Mouse (Mus musculus): ENCODE data around the gene Nfe2. TPM values are rescaled to one million over a fixed set of nuclear protein-coding genes. Genes with fewer than 3 reads are reported as not detected.
"Not testable (repeated sequence)": the region's sequence is repeated elsewhere in the genome, so short reads cannot be mapped to it uniquely, and the experiment has no call there.

Gene Nfe2
- total RNA-seq, 2 experiments from 2014 or later, result 174 to 180 TPM

GRCm38 (mm10) chr15:103253352-103253751 lies 4.9 kb downstream of the Nfe2 start:
- no peak for ATAC-seq (replicated peaks; ENCODE audit: poor library complexity, severe bottlenecking)

GRCm38 (mm10) chr15:103252660-103253059 lies 5.5 kb downstream of the Nfe2 start:
- peak; percentile 60 for ATAC-seq (replicated peaks; ENCODE audit: poor library complexity, severe bottlenecking)

GRCm38 (mm10) chr15:103251595-103251994 lies 6.6 kb downstream of the Nfe2 start:
- no peak for ATAC-seq (replicated peaks; ENCODE audit: poor library complexity, severe bottlenecking)

GRCm38 (mm10) chr15:103250195-103250740 lies 7.9 kb downstream of the Nfe2 start:
- peak; percentile 54 for ATAC-seq (replicated peaks; ENCODE audit: poor library complexity, severe bottlenecking)

GRCm38 (mm10) chr15:103249511-103249910 lies 8.7 kb downstream of the Nfe2 start:
- not testable (repeated sequence) for ATAC-seq (replicated peaks; ENCODE audit: poor library complexity, severe bottlenecking)

GRCm38 (mm10) chr15:103248401-103249313 lies 9.5 kb downstream of the Nfe2 start:
- ATAC-seq (replicated peaks; ENCODE audit: poor library complexity, severe bottlenecking), result no peak

GRCm38 (mm10) chr15:103247782-103248400 lies 10.3 kb downstream of the Nfe2 start:
- ATAC-seq (replicated peaks; ENCODE audit: poor library complexity, severe bottlenecking), result no peak

- no peak for ATAC-seq (replicated peaks; ENCODE audit: poor library complexity, severe bottlenecking)
Observed at GRCm38 (mm10) chr15:103247078-103247781, 11.0 kb downstream of the Nfe2 start.

- ATAC-seq (replicated peaks; ENCODE audit: poor library complexity, severe bottlenecking), result no peak
Observed at GRCm38 (mm10) chr15:103245616-103246015, 12.6 kb downstream of the Nfe2 start.

GRCm38 (mm10) chr15:103242885-103243284 lies 15.3 kb downstream of the Nfe2 start:
- no peak for ATAC-seq (replicated peaks; ENCODE audit: poor library complexity, severe bottlenecking)

GRCm38 (mm10) chr15:103241071-103242018 lies 16.9 kb downstream of the Nfe2 start:
- ATAC-seq (replicated peaks; ENCODE audit: poor library complexity, severe bottlenecking), result not testable (repeated sequence)

- peak; percentile 70 for ATAC-seq (replicated peaks; ENCODE audit: poor library complexity, severe bottlenecking)
Observed at GRCm38 (mm10) chr15:103240160-103241028, 17.8 kb downstream of the Nfe2 start, which contains the start of gene Hnrnpa1. TSS of gene Hnrnpa1 (plus strand) at chr15:103240432.

GRCm38 (mm10) chr15:103239685-103240159 lies 18.5 kb downstream of the Nfe2 start, which contains the start of gene Cbx5:
TSS of gene Cbx5 (minus strand) at chr15:103239816.
- peak; percentile 62 for ATAC-seq (replicated peaks; ENCODE audit: poor library complexity, severe bottlenecking)

GRCm38 (mm10) chr15:103239130-103239684 lies 19.0 kb downstream of the Nfe2 start:
- peak; percentile 60 for ATAC-seq (replicated peaks; ENCODE audit: poor library complexity, severe bottlenecking)

GRCm38 (mm10) chr15:103237295-103237694 lies 20.9 kb downstream of the Nfe2 start:
- no peak for ATAC-seq (replicated peaks; ENCODE audit: poor library complexity, severe bottlenecking)

GRCm38 (mm10) chr15:103233119-103233518 lies 25.1 kb downstream of the Nfe2 start:
- ATAC-seq (replicated peaks; ENCODE audit: poor library complexity, severe bottlenecking), result no peak

- ATAC-seq (replicated peaks; ENCODE audit: poor library complexity, severe bottlenecking), result no peak
Observed at GRCm38 (mm10) chr15:103228904-103229303, 29.3 kb downstream of the Nfe2 start.

GRCm38 (mm10) chr15:103227572-103227971 lies 30.6 kb downstream of the Nfe2 start:
- no peak for ATAC-seq (replicated peaks; ENCODE audit: poor library complexity, severe bottlenecking)
